Mouse (Mus musculus) adrenal gland, adult (tissue): Measurements from ENCODE around the gene Sec16b.

Experiments used
- DNase-seq, 2 experiments: peaks; one replicate each; pipeline ENCODE4 v3.0.0; 2022 to 2023; ENCODE audit warnings: low spot score in 1 of 2; ENCODE audit not compliant: inconsistent age in 2 of 2

The Sec16b gene

GRCm38 (mm10) chr1:157506522-157506921 is at the start of gene Sec16b:
Sec16b (plus strand) TSS chr1:157506728.
- peak; percentile 22 to 57 for DNase-seq

GRCm38 (mm10) chr1:157457789-157458188 is 48.7 kb upstream of the Sec16b start:
- no peak for DNase-seq

GRCm38 (mm10) chr1:157458421-157459208 is 47.9 kb upstream of the Sec16b start, which contains the start of gene Cryzl2:
Cryzl2 (plus strand) TSS chr1:157458577.
- DNase-seq, result peak; percentile 90 to 94

GRCm38 (mm10) chr1:157459904-157460303 is 46.6 kb upstream of the Sec16b start:
- no peak for DNase-seq

- DNase-seq, result no peak
Measured at GRCm38 (mm10) chr1:157461276-157461675, 45.3 kb upstream of the Sec16b start.

- no peak for DNase-seq
Measured at GRCm38 (mm10) chr1:157462336-157462735, 44.2 kb upstream of the Sec16b start.

GRCm38 (mm10) chr1:157465194-157465593 is 41.3 kb upstream of the Sec16b start:
- DNase-seq, result peak; percentile 53 to 87

- no peak for DNase-seq
Measured at GRCm38 (mm10) chr1:157467866-157468265, 38.7 kb upstream of the Sec16b start.

GRCm38 (mm10) chr1:157470761-157471386 is 35.7 kb upstream of the Sec16b start:
- DNase-seq, result no peak

GRCm38 (mm10) chr1:157472716-157473115 is 33.8 kb upstream of the Sec16b start:
- DNase-seq, result no peak

GRCm38 (mm10) chr1:157474865-157475264 is 31.7 kb upstream of the Sec16b start:
- DNase-seq, result no peak

- no peak for DNase-seq
Measured at GRCm38 (mm10) chr1:157476231-157476630, 30.3 kb upstream of the Sec16b start.

- DNase-seq, result peak; percentile 77 to 87
Measured at GRCm38 (mm10) chr1:157480090-157480489, 26.4 kb upstream of the Sec16b start.

- peak in 1 of 2 experiments; percentile 44 for DNase-seq
Measured at GRCm38 (mm10) chr1:157480901-157481300, 25.6 kb upstream of the Sec16b start.

- no peak for DNase-seq
Measured at GRCm38 (mm10) chr1:157481666-157482065, 24.9 kb upstream of the Sec16b start.

GRCm38 (mm10) chr1:157484161-157484560 is 22.4 kb upstream of the Sec16b start:
- no peak for DNase-seq

GRCm38 (mm10) chr1:157500657-157501056 is 5.9 kb upstream of the Sec16b start:
- DNase-seq, result no peak

- DNase-seq, result no peak
Measured at GRCm38 (mm10) chr1:157501352-157501945, 5.1 kb upstream of the Sec16b start.

GRCm38 (mm10) chr1:157503071-157503470 is 3.5 kb upstream of the Sec16b start:
- DNase-seq, result no peak

GRCm38 (mm10) chr1:157506995-157507595 is 567 bp downstream of the Sec16b start:
- peak; percentile 30 to 48 for DNase-seq

- no peak for DNase-seq
Measured at GRCm38 (mm10) chr1:157507814-157508213, 1.3 kb downstream of the Sec16b start.
